Mouse (Mus musculus) hindbrain, embryonic 12.5 days (tissue): ENCODE measurements at regions not wholly inside any gene's neighbourhood (a gene's known extent, or its start where the extent isn't known, plus 50 kb on each side); places are given as distances from the start of the nearest gene placed in this dataset.

Experiments used
- ATAC-seq: fragments of 200-750 bp; cut with Nextera tagmentation; 2 replicates; pipeline ENCODE4 v1.8.0; 2017; ENCODE audit warnings: moderate TSS enrichment; ENCODE audit not compliant: low FRiP score
- H3K27ac ChIP-seq: fragments of 300-500 bp; sonication (generic); 2 replicates; pipeline ENCODE4 v1.5.1; 2016; ENCODE audit warnings: mild to moderate bottlenecking
- H3K27me3 ChIP-seq: fragments of 300-500 bp; sonication (generic); 2 replicates; pipeline ENCODE4 v1.6.1; 2016; ENCODE audit warnings: mild to moderate bottlenecking
- H3K36me3 ChIP-seq: fragments of 300-500 bp; sonication (generic); 2 replicates; pipeline ENCODE4 v1.6.1; 2016; ENCODE audit warnings: mild to moderate bottlenecking
- H3K4me1 ChIP-seq: fragments of 300-500 bp; sonication (generic); 2 replicates; pipeline ENCODE4 v1.6.1; 2016
- H3K4me2 ChIP-seq: fragments of 300-500 bp; sonication (generic); replicated peaks from 2 replicates; pipeline ENCODE4 v1.6.1; 2016; ENCODE audit warnings: mild to moderate bottlenecking
- H3K4me3 ChIP-seq: fragments of 300-500 bp; sonication (generic); 2 replicates; pipeline ENCODE4 v1.5.1; 2016; ENCODE audit warnings: mild to moderate bottlenecking
- H3K9ac ChIP-seq: fragments of 300-500 bp; sonication (generic); 2 replicates; pipeline ENCODE4 v1.6.1; 2016; ENCODE audit warnings: mild to moderate bottlenecking, moderate library complexity
- H3K9me3 ChIP-seq: fragments of 300-500 bp; sonication (generic); replicated peaks from 2 replicates; pipeline ENCODE4 v1.6.1; 2016; ENCODE audit warnings: mild to moderate bottlenecking
- WGBS: fragments of 180-500 bp; shearing (Covaris S2); methylation state at CpG from one replicate; pipeline ENCODE4 v1.1.7; 2016; 5-methylcytosine and 5-hydroxymethylcytosine counted together

- Histone ChIP-seq H3K27ac (no peak overlapping the region), H3K4me2 (no peak overlapping the region), H3K27me3 (no peaks in the 10 kb centered on the region), H3K9ac (no peak overlapping the region), H3K4me3 (no peak overlapping the region), H3K4me1 (no peaks in the 10 kb centered on the region), H3K9me3 (no peaks in the 10 kb centered on the region), H3K36me3 (no peaks in the 10 kb centered on the region)
- ATAC-seq: no peak
These were observed 283.5 kb upstream of the Rarb start for GRCm38 (mm10) chr14:17102486-17102885.

- H3K4me2 ChIP-seq: no peak overlapping the region
- H3K27ac ChIP-seq: no peak overlapping the region
- H3K9ac ChIP-seq: no peak overlapping the region
- WGBS: 25% methylated on average over 4 of the region's 4 CpGs
- H3K4me3 ChIP-seq: no peak overlapping the region
- H3K27me3 ChIP-seq: no peaks in the 10 kb centered on the region
- no peak for ATAC-seq
- no peaks in the 10 kb centered on the region for H3K9me3 ChIP-seq
- H3K36me3 ChIP-seq: no peaks in the 10 kb centered on the region
- peaks cover 7% of the 10 kb centered on the region; the same call in 1 of the 2 replicates for H3K4me1 ChIP-seq
These were observed 271.6 kb upstream of the Rarb start for GRCm38 (mm10) chr14:17090573-17090937.

GRCm38 (mm10) chr14:17089640-17090572 lies 270.9 kb upstream of the Rarb start:
- ATAC-seq: no peak
- H3K9me3 ChIP-seq: no peaks in the 10 kb centered on the region

GRCm38 (mm10) chr14:17089089-17089634 lies 270.2 kb upstream of the Rarb start:
- Histone ChIP-seq H3K36me3 (no peaks in the 10 kb centered on the region), H3K4me3 (no peak overlapping the region), H3K9ac (no peak overlapping the region), H3K27me3 (no peaks in the 10 kb centered on the region), H3K27ac (no peak overlapping the region), H3K9me3 (no peaks in the 10 kb centered on the region), H3K4me1 (peaks cover 7% of the 10 kb centered on the region; the same call in 1 of the 2 replicates), H3K4me2 (no peak overlapping the region)
- ATAC-seq: no peak

More at GRCm38 (mm10) chr14:17089640-17090572, 270.9 kb upstream of the Rarb start:
- Histone ChIP-seq H3K27ac (no peak overlapping the region), H3K4me3 (no peak overlapping the region), H3K9ac (no peak overlapping the region), H3K4me2 (no peak overlapping the region), H3K36me3 (no peaks in the 10 kb centered on the region), H3K4me1 (peaks cover 7% of the 10 kb centered on the region; the same call in 1 of the 2 replicates), H3K27me3 (no peaks in the 10 kb centered on the region)
- 20% methylated on average over 3 of the region's 3 CpGs for WGBS

GRCm38 (mm10) chr14:17087828-17088227 lies 268.9 kb upstream of the Rarb start:
- ATAC-seq: no peak
- 96% methylated on average over 1 of the region's 1 CpGs for WGBS
- Histone ChIP-seq H3K4me2 (no peak overlapping the region), H3K27ac (no peak overlapping the region), H3K9me3 (no peaks in the 10 kb centered on the region), H3K27me3 (no peaks in the 10 kb centered on the region), H3K9ac (no peak overlapping the region), H3K4me3 (no peak overlapping the region), H3K36me3 (no peaks in the 10 kb centered on the region), H3K4me1 (peaks cover 7% of the 10 kb centered on the region; the same call in 1 of the 2 replicates)

- H3K9me3 ChIP-seq: no peaks in the 10 kb centered on the region
- no peaks in the 10 kb centered on the region for H3K27me3 ChIP-seq
- H3K27ac ChIP-seq: no peak overlapping the region
- H3K4me1 ChIP-seq: no peaks in the 10 kb centered on the region
- H3K9ac ChIP-seq: no peak overlapping the region
- H3K36me3 ChIP-seq: no peaks in the 10 kb centered on the region
- H3K4me2 ChIP-seq: no peak overlapping the region
- 70% methylated on average over 2 of the region's 2 CpGs for WGBS
- no peak overlapping the region for H3K4me3 ChIP-seq
- ATAC-seq: no peak
These were observed 265.0 kb upstream of the Rarb start for GRCm38 (mm10) chr14:17083907-17084306.

GRCm38 (mm10) chr14:17081904-17082303 lies 262.9 kb upstream of the Rarb start:
- H3K4me3 ChIP-seq: no peak overlapping the region
- WGBS: 24% methylated on average over 2 of the region's 2 CpGs
- no peak overlapping the region for H3K27ac ChIP-seq
- no peaks in the 10 kb centered on the region for H3K9me3 ChIP-seq
- H3K36me3 ChIP-seq: no peaks in the 10 kb centered on the region
- no peak overlapping the region for H3K9ac ChIP-seq
- no peaks in the 10 kb centered on the region for H3K27me3 ChIP-seq
- no peaks in the 10 kb centered on the region for H3K4me1 ChIP-seq
- H3K4me2 ChIP-seq: no peak overlapping the region
- no peak for ATAC-seq

- 66% methylated on average over 2 of the region's 2 CpGs for WGBS
- Histone ChIP-seq H3K9me3 (no peaks in the 10 kb centered on the region), H3K27me3 (no peaks in the 10 kb centered on the region), H3K4me1 (no peaks in the 10 kb centered on the region), H3K4me2 (no peak overlapping the region), H3K36me3 (no peaks in the 10 kb centered on the region), H3K4me3 (no peak overlapping the region), H3K9ac (no peak overlapping the region), H3K27ac (no peak overlapping the region)
- no peak for ATAC-seq
These were observed 260.6 kb upstream of the Rarb start for GRCm38 (mm10) chr14:17079513-17079912.

- Histone ChIP-seq H3K9ac (no peak overlapping the region), H3K27me3 (no peaks in the 10 kb centered on the region), H3K9me3 (no peaks in the 10 kb centered on the region), H3K4me1 (no peaks in the 10 kb centered on the region), H3K4me3 (no peak overlapping the region), H3K4me2 (no peak overlapping the region), H3K27ac (no peak overlapping the region), H3K36me3 (no peaks in the 10 kb centered on the region)
- no peak for ATAC-seq
- WGBS: 81% methylated on average over 1 of the region's 1 CpGs
These were observed 242.4 kb upstream of the Rarb start for GRCm38 (mm10) chr14:17061358-17061757.

- no peak for ATAC-seq
- no peaks in the 10 kb centered on the region for H3K4me1 ChIP-seq
- H3K27me3 ChIP-seq: no peaks in the 10 kb centered on the region
- no peak overlapping the region for H3K4me2 ChIP-seq
- no peak overlapping the region for H3K4me3 ChIP-seq
- H3K9me3 ChIP-seq: no peaks in the 10 kb centered on the region
- H3K9ac ChIP-seq: no peak overlapping the region
- H3K36me3 ChIP-seq: no peaks in the 10 kb centered on the region
- no peak overlapping the region for H3K27ac ChIP-seq
- WGBS: 100% methylated on average over 1 of the region's 1 CpGs
These were observed 239.5 kb upstream of the Rarb start for GRCm38 (mm10) chr14:17058438-17058837.

- no peak overlapping the region for H3K9ac ChIP-seq
- H3K27ac ChIP-seq: no peak overlapping the region
- no peaks in the 10 kb centered on the region for H3K36me3 ChIP-seq
- WGBS: 89% methylated on average over 3 of the region's 3 CpGs
- H3K4me1 ChIP-seq: no peaks in the 10 kb centered on the region
- H3K4me3 ChIP-seq: no peak overlapping the region
- no peak for ATAC-seq
- no peaks in the 10 kb centered on the region for H3K9me3 ChIP-seq
- no peak overlapping the region for H3K4me2 ChIP-seq
- no peaks in the 10 kb centered on the region for H3K27me3 ChIP-seq
These were observed 238.4 kb upstream of the Rarb start for GRCm38 (mm10) chr14:17057355-17057754.

- Histone ChIP-seq H3K27me3 (no peaks in the 10 kb centered on the region), H3K9ac (no peak overlapping the region), H3K4me1 (no peaks in the 10 kb centered on the region), H3K27ac (no peak overlapping the region), H3K4me3 (no peak overlapping the region), H3K4me2 (no peak overlapping the region), H3K9me3 (no peaks in the 10 kb centered on the region), H3K36me3 (no peaks in the 10 kb centered on the region)
- ATAC-seq: no peak
- 71% methylated on average over 1 of the region's 1 CpGs for WGBS
These were observed 236.8 kb upstream of the Rarb start for GRCm38 (mm10) chr14:17055741-17056140.

- Histone ChIP-seq H3K4me3 (no peak overlapping the region), H3K9ac (no peak overlapping the region), H3K36me3 (no peaks in the 10 kb centered on the region), H3K4me1 (no peaks in the 10 kb centered on the region), H3K27ac (no peak overlapping the region), H3K9me3 (no peaks in the 10 kb centered on the region), H3K27me3 (no peaks in the 10 kb centered on the region), H3K4me2 (no peak overlapping the region)
- no peak for ATAC-seq
- WGBS: 64% methylated on average over 3 of the region's 3 CpGs
These were observed 235.4 kb upstream of the Rarb start for GRCm38 (mm10) chr14:17054381-17054780.
